Mouse (Mus musculus) liver, embryonic 16.5 days (tissue): ENCODE results near the gene Arhgef19. TPM values are rescaled to one million over a fixed set of nuclear protein-coding genes. Genes with fewer than 3 reads are reported as not detected.

Source experiments
- ATAC-seq: fragments of 200-750 bp; cut with Nextera tagmentation; 2 replicates; pipeline ENCODE4 v1.8.0; 2017; ENCODE audit warnings: low read depth, mild to moderate bottlenecking, moderate number of reproducible peaks, moderate library complexity
- H3K27ac ChIP-seq: fragments of 300-500 bp; sonication (generic); 2 replicates; pipeline ENCODE4 v1.5.1; 2014; ENCODE audit warnings: mild to moderate bottlenecking, low read length
- H3K27me3 ChIP-seq: fragments of 300-500 bp; sonication (generic); 2 replicates; pipeline ENCODE4 v1.6.1; 2014; ENCODE audit warnings: low read depth, low read length, mixed read lengths; ENCODE audit not compliant: control insufficient read depth, insufficient read depth
- H3K36me3 ChIP-seq: fragments of 300-500 bp; sonication (generic); 2 replicates; pipeline ENCODE4 v1.6.1; 2014; ENCODE audit warnings: mild to moderate bottlenecking; ENCODE audit not compliant: control insufficient read depth, insufficient read depth
- H3K4me1 ChIP-seq: fragments of 300-500 bp; sonication (generic); 2 replicates; pipeline ENCODE4 v1.6.1; 2014; ENCODE audit warnings: low read depth, low read length, mixed read lengths; ENCODE audit not compliant: control insufficient read depth
- H3K4me2 ChIP-seq: fragments of 300-500 bp; sonication (generic); 2 replicates; pipeline ENCODE4 v1.6.1; 2014; ENCODE audit warnings: low read depth, low read length, mixed read lengths
- H3K4me3 ChIP-seq: fragments of 300-500 bp; sonication (generic); 2 replicates; pipeline ENCODE4 v1.5.1; 2014; ENCODE audit warnings: low read depth, mild to moderate bottlenecking, low read length
- H3K9ac ChIP-seq: fragments of 300-500 bp; sonication (generic); 2 replicates; pipeline ENCODE4 v1.6.1; 2014; ENCODE audit warnings: low read depth, low read length
- H3K9me3 ChIP-seq: fragments of 300-500 bp; sonication (generic); replicated peaks from 2 replicates; pipeline ENCODE4 v1.6.1; 2016; ENCODE audit warnings: low read length; ENCODE audit not compliant: control insufficient read depth
- WGBS: fragments of 180-500 bp; shearing (Covaris S2); extraction: QIAGEN DNeasy Blood & Tissue Kit; methylation state at CpG from one replicate; pipeline ENCODE4 v1.1.7; 2014; ENCODE audit not compliant: insufficient replicate concordance; 5-methylcytosine and 5-hydroxymethylcytosine counted together
- polyA plus RNA-seq: library from polyadenylated mRNA; unstranded; fragments of >200 nt; fragmentation: Nextera tagmentation; extraction: Ambion mirVana; gene quantifications from 2 replicates; pipeline ENCODE4 v1.2.1, GENCODE M21; 2015

The Arhgef19 gene
- polyA plus RNA-seq, 1 experiment from 2014 or later, result 1.3 TPM

- Histone ChIP-seq H3K4me2 (no peak overlapping the region), H3K27me3 (no peaks in the 10 kb centered on the region), H3K36me3 (no peaks in the 10 kb centered on the region), H3K4me1 (no peaks in the 10 kb centered on the region), H3K4me3 (no peak overlapping the region), H3K27ac (no peak overlapping the region), H3K9me3 (no peaks in the 10 kb centered on the region), H3K9ac (no peak overlapping the region)
- WGBS, result 43% methylated on average over 7 of the region's 7 CpGs
- no peak for ATAC-seq
Observed at GRCm38 (mm10) chr4:141228687-141229086, 10.6 kb upstream of the Arhgef19 start.

- WGBS, result 80% methylated on average over 4 of the region's 4 CpGs
Observed at GRCm38 (mm10) chr4:141233196-141233595, 6.1 kb upstream of the Arhgef19 start.

GRCm38 (mm10) chr4:141235537-141236111 lies 3.7 kb upstream of the Arhgef19 start:
- no peaks in the 10 kb centered on the region for H3K9me3 ChIP-seq
- no peaks in the 10 kb centered on the region for H3K36me3 ChIP-seq
- no peak overlapping the region for H3K4me3 ChIP-seq
- no peak overlapping the region for H3K4me2 ChIP-seq
- peaks cover 16% of the 10 kb centered on the region for H3K4me1 ChIP-seq
- ATAC-seq, result no peak
- WGBS, result 60% methylated on average over 6 of the region's 6 CpGs
- H3K9ac ChIP-seq, result no peak overlapping the region
- peaks cover 38% of the 10 kb centered on the region for H3K27me3 ChIP-seq
- H3K27ac ChIP-seq, result no peak overlapping the region

More at GRCm38 (mm10) chr4:141233196-141233595, 6.1 kb upstream of the Arhgef19 start:
- Histone ChIP-seq H3K27me3 (peaks cover 13% of the 10 kb centered on the region), H3K9me3 (no peaks in the 10 kb centered on the region), H3K4me1 (no peaks in the 10 kb centered on the region), H3K9ac (no peak overlapping the region), H3K4me2 (no peak overlapping the region), H3K36me3 (no peaks in the 10 kb centered on the region), H3K4me3 (no peak overlapping the region), H3K27ac (no peak overlapping the region)
- ATAC-seq, result no peak

GRCm38 (mm10) chr4:141236856-141237255 lies 2.4 kb upstream of the Arhgef19 start:
- 48% methylated on average over 3 of the region's 3 CpGs for WGBS
- Histone ChIP-seq H3K27ac (no peak overlapping the region), H3K9me3 (no peaks in the 10 kb centered on the region), H3K4me2 (no peak overlapping the region), H3K27me3 (peaks cover 50% of the 10 kb centered on the region), H3K4me3 (no peak overlapping the region), H3K9ac (no peak overlapping the region), H3K4me1 (peaks cover 18% of the 10 kb centered on the region), H3K36me3 (no peaks in the 10 kb centered on the region)
- ATAC-seq, result no peak

GRCm38 (mm10) chr4:141238492-141239387 lies 559 bp upstream of the Arhgef19 start:
- Histone ChIP-seq H3K27ac (no peak overlapping the region), H3K36me3 (no peaks in the 10 kb centered on the region), H3K27me3 (peaks cover 68% of the 10 kb centered on the region), H3K9me3 (no peaks in the 10 kb centered on the region), H3K9ac (no peak overlapping the region), H3K4me2 (peak overlapping the region; percentile 50), H3K4me1 (peaks cover 18% of the 10 kb centered on the region), H3K4me3 (peak overlapping the region; percentile 46)
- ATAC-seq, result no peak
- 6% methylated on average over 20 of the region's 20 CpGs for WGBS

GRCm38 (mm10) chr4:141240617-141241016 lies 1.3 kb downstream of the Arhgef19 start:
- peaks cover 86% of the 10 kb centered on the region for H3K27me3 ChIP-seq
- WGBS, result 2% methylated on average over 14 of the region's 14 CpGs
- no peak overlapping the region for H3K27ac ChIP-seq

GRCm38 (mm10) chr4:141241861-141242260 lies 2.6 kb downstream of the Arhgef19 start:
- no peak overlapping the region for H3K4me2 ChIP-seq
- H3K4me3 ChIP-seq, result no peak overlapping the region
- no peak overlapping the region for H3K27ac ChIP-seq
- peaks cover 93% of the 10 kb centered on the region for H3K27me3 ChIP-seq
- 27% methylated on average over 15 of the region's 15 CpGs for WGBS
- H3K36me3 ChIP-seq, result no peaks in the 10 kb centered on the region
- peaks cover 18% of the 10 kb centered on the region for H3K4me1 ChIP-seq
- no peak for ATAC-seq
- H3K9me3 ChIP-seq, result no peaks in the 10 kb centered on the region
- H3K9ac ChIP-seq, result no peak overlapping the region

More at GRCm38 (mm10) chr4:141240617-141241016, 1.3 kb downstream of the Arhgef19 start:
- no peaks in the 10 kb centered on the region for H3K36me3 ChIP-seq
- H3K4me1 ChIP-seq, result peaks cover 18% of the 10 kb centered on the region
- H3K9me3 ChIP-seq, result no peaks in the 10 kb centered on the region
- H3K4me3 ChIP-seq, result peak overlapping the region; percentile 46; the same call in 1 of the 2 replicates
- H3K4me2 ChIP-seq, result peak overlapping the region; percentile 50; the same call in 1 of the 2 replicates
- ATAC-seq, result peak; percentile 48
- no peak overlapping the region for H3K9ac ChIP-seq

GRCm38 (mm10) chr4:141242651-141243241 lies 3.4 kb downstream of the Arhgef19 start:
- Histone ChIP-seq H3K27me3 (peaks cover 95% of the 10 kb centered on the region), H3K4me3 (no peak overlapping the region)

More at GRCm38 (mm10) chr4:141242651-141243241, 3.4 kb downstream of the Arhgef19 start:
- Histone ChIP-seq H3K9me3 (no peaks in the 10 kb centered on the region), H3K4me2 (no peak overlapping the region), H3K9ac (no peak overlapping the region), H3K36me3 (no peaks in the 10 kb centered on the region), H3K4me1 (peaks cover 18% of the 10 kb centered on the region), H3K27ac (no peak overlapping the region)
- WGBS, result 14% methylated on average over 11 of the region's 11 CpGs
- ATAC-seq, result no peak
